Mouse (Mus musculus) neural tube, embryonic 14.5 days (tissue): ENCODE measurements at regions not wholly inside any gene's neighbourhood (a gene's known extent, or its start where the extent isn't known, plus 50 kb on each side); places are given as distances from the start of the nearest gene placed in this dataset.

ENCODE experiments used
- ATAC-seq: fragments of 200-750 bp; cut with Nextera tagmentation; 2 replicates; pipeline ENCODE4 v1.8.0; 2017; ENCODE audit warnings: low read depth, mild to moderate bottlenecking, moderate TSS enrichment, moderate library complexity
- H3K27ac ChIP-seq: fragments of 300-500 bp; sonication (generic); 2 replicates; pipeline ENCODE4 v1.5.1; 2014; ENCODE audit warnings: low read depth, mild to moderate bottlenecking, control low read depth, low read length, moderate library complexity, mixed read lengths
- H3K27me3 ChIP-seq: fragments of 300-500 bp; sonication (generic); 2 replicates; pipeline ENCODE4 v1.6.1; 2014; ENCODE audit warnings: low read length; ENCODE audit not compliant: control insufficient read depth, insufficient read depth
- H3K36me3 ChIP-seq: fragments of 300-500 bp; sonication (generic); 2 replicates; pipeline ENCODE4 v1.6.1; 2014; ENCODE audit warnings: low read length, mixed read lengths; ENCODE audit not compliant: control insufficient read depth, insufficient read depth
- H3K4me1 ChIP-seq: fragments of 300-500 bp; sonication (generic); 2 replicates; pipeline ENCODE4 v1.6.1; 2014; ENCODE audit warnings: low read length; ENCODE audit not compliant: control insufficient read depth, insufficient read depth
- H3K4me2 ChIP-seq: fragments of 300-500 bp; sonication (generic); 2 replicates; pipeline ENCODE4 v1.6.1; 2014; ENCODE audit warnings: mild to moderate bottlenecking, low read depth, low read length, control low read depth
- H3K4me3 ChIP-seq: fragments of 300-500 bp; sonication (generic); 2 replicates; pipeline ENCODE4 v1.5.1; 2014; ENCODE audit warnings: low read depth, low read length, control low read depth, mixed read lengths
- H3K9ac ChIP-seq: fragments of 300-500 bp; sonication (generic); replicated peaks from 2 replicates; pipeline ENCODE4 v1.6.1; 2014; ENCODE audit warnings: low read depth, mild to moderate bottlenecking, control low read depth, low read length, mixed read lengths
- H3K9me3 ChIP-seq: fragments of 300-500 bp; sonication (generic); 2 replicates; pipeline ENCODE4 v1.6.1; 2016; ENCODE audit warnings: low read length; ENCODE audit not compliant: control insufficient read depth
- WGBS: fragments of 180-500 bp; shearing (Covaris S2); extraction: QIAGEN DNeasy Blood & Tissue Kit; methylation state at CpG from one replicate; pipeline ENCODE4 v1.1.7; 2014; 5-methylcytosine and 5-hydroxymethylcytosine counted together

DNA sequence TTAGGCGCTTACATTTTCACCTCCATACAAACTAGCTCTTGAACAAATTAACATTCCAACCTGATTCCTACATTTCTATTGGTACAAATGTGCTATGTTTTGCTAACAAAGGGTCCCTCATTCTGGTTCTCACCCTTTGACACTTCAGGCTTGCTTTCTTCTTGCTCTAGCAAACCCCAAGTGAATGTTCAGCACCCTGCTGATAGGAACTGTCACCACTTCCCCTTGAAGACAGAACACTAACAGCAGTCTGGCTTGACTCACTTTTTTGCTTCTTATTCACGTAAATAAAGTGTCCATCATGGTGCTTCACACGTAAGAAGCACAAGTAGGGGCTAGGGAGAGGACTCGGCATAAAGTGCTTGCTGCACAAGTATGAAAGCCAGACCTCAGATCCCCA lies 180.0 kb upstream of the Rgma start:
- WGBS = 55% methylated on average over 4 of the region's 4 CpGs
- H3K27me3 ChIP-seq = no peaks in the 10 kb centered on the region
- no peak for ATAC-seq
- no peak overlapping the region for H3K9ac ChIP-seq
- H3K4me3 ChIP-seq = no peak overlapping the region
- no peak overlapping the region for H3K4me2 ChIP-seq
- H3K4me1 ChIP-seq = peaks cover 14% of the 10 kb centered on the region
- H3K36me3 ChIP-seq = no peaks in the 10 kb centered on the region
- no peaks in the 10 kb centered on the region for H3K9me3 ChIP-seq
- peak overlapping the region; percentile 48; the same call in 1 of the 2 replicates for H3K27ac ChIP-seq

- no peaks in the 10 kb centered on the region for H3K36me3 ChIP-seq
- H3K4me1 ChIP-seq = peaks cover 9% of the 10 kb centered on the region
- peak; percentile 95 for ATAC-seq
- H3K4me3 ChIP-seq = no peak overlapping the region
- no peak overlapping the region for H3K4me2 ChIP-seq
- no peak overlapping the region for H3K9ac ChIP-seq
- H3K27me3 ChIP-seq = no peaks in the 10 kb centered on the region
- 13% methylated on average over 12 of the region's 12 CpGs for WGBS
- peak overlapping the region; percentile 70 for H3K27ac ChIP-seq
- no peaks in the 10 kb centered on the region for H3K9me3 ChIP-seq
Observed at GRCm38 (mm10) chr7:73196851-73197531, 178.3 kb upstream of the Rgma start.

DNA sequence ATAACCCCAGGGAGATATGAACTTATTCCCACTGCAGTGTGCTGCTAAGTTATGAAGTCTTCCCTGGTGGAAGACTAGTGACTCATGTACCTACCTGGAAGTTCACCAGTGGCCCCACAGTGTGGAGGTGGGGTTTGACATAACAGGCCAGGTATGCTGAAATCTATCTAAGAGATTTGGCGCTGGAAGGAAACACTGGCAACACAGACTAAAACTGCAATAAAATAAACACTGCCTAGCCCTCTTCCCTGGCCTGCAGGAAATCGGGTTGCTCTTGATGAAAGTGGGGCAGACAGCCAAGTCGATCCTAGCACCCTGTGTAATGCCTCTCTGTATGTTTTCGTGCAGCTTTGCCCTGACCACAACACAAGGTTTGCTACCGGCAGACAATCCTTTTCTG lies 177.2 kb upstream of the Rgma start:
- Histone ChIP-seq H3K9ac (no peak overlapping the region), H3K27ac (peak overlapping the region; percentile 70), H3K36me3 (no peaks in the 10 kb centered on the region), H3K9me3 (no peaks in the 10 kb centered on the region), H3K4me2 (no peak overlapping the region), H3K4me3 (no peak overlapping the region), H3K4me1 (peaks cover 9% of the 10 kb centered on the region), H3K27me3 (no peaks in the 10 kb centered on the region)
- no peak for ATAC-seq
- 61% methylated on average over 5 of the region's 5 CpGs for WGBS

GRCm38 (mm10) chr7:73199967-73200366 lies 175.3 kb upstream of the Rgma start:
- Histone ChIP-seq H3K27me3 (no peaks in the 10 kb centered on the region), H3K4me1 (peaks cover 9% of the 10 kb centered on the region), H3K27ac (no peak overlapping the region), H3K36me3 (no peaks in the 10 kb centered on the region), H3K9ac (no peak overlapping the region), H3K4me3 (no peak overlapping the region), H3K9me3 (no peaks in the 10 kb centered on the region), H3K4me2 (no peak overlapping the region)
- WGBS = 66% methylated on average over 6 of the region's 6 CpGs
- no peak for ATAC-seq

DNA sequence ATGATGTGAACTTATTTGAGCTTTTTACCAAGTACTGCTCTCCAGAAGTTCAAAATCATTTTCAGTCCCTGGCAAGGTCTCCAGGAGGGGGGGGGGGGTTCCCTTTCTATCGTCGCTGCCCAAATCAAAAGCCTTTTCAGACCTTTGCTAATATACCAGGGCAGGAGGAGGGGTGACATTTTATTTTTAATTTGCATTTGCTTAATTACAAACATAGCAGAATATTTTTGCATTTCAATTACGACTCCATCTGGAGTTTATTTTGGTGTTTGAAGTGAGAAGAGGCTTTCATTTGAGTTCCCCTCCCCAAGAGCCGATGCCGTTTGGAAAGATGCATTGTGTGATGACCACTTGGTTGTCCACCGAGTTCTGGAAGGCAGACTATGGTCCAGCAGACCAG lies 174.0 kb upstream of the Rgma start:
- H3K9me3 ChIP-seq = no peaks in the 10 kb centered on the region
- H3K4me3 ChIP-seq = no peak overlapping the region
- H3K4me2 ChIP-seq = no peak overlapping the region
- H3K27me3 ChIP-seq = no peaks in the 10 kb centered on the region
- no peaks in the 10 kb centered on the region for H3K36me3 ChIP-seq
- WGBS = 49% methylated on average over 6 of the region's 6 CpGs
- H3K4me1 ChIP-seq = peaks cover 9% of the 10 kb centered on the region
- H3K27ac ChIP-seq = no peak overlapping the region
- ATAC-seq = no peak
- no peak overlapping the region for H3K9ac ChIP-seq

DNA sequence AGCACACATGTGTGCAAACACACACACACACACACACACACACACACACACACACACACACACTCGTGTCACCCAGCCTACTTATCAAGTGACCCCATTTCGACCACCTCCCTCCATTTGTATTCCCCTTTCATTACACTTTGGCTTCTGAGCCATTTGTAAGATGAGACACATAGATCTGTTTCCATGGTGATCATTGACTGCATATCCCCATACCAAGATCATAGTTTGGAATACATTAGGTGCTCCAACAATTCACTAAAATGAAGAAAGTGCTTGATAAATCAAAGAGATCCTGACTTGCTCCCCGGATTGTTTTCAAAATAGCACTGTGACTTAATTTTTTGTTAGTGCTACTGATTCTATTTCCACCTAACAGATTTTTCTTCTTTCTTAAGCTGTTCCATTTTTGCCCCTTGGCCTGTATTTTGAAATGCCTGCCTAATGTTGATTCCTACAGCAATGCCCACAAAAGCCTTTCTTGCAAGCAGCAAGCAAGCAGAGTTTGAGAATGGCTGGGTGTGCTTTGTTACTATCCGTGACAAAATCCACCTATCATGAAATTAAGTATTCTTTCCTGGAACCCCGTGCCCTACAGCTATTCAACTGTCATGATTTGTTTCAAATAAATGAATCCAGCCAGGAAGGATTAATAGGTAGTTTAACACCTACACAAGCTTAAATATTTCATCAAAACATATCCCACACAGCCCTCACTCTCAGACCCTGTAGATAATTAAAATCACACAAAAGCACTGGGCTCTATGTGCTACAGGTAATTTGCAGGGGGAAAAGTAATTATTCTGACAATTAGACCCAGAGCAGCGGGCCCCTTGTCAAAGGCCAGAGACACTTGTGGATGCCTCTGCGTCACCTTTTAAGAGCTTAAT lies 168.1 kb upstream of the Rgma start:
- no peak overlapping the region for H3K4me2 ChIP-seq
- 39% methylated on average over 7 of the region's 7 CpGs for WGBS
- H3K27me3 ChIP-seq = no peaks in the 10 kb centered on the region
- H3K36me3 ChIP-seq = no peaks in the 10 kb centered on the region
- no peaks in the 10 kb centered on the region for H3K9me3 ChIP-seq
- H3K4me1 ChIP-seq = peaks cover 5% of the 10 kb centered on the region; the same call in 1 of the 2 replicates
- no peak overlapping the region for H3K4me3 ChIP-seq
- no peak overlapping the region for H3K9ac ChIP-seq
- H3K27ac ChIP-seq = peak overlapping the region; percentile 62
- no peak for ATAC-seq

DNA sequence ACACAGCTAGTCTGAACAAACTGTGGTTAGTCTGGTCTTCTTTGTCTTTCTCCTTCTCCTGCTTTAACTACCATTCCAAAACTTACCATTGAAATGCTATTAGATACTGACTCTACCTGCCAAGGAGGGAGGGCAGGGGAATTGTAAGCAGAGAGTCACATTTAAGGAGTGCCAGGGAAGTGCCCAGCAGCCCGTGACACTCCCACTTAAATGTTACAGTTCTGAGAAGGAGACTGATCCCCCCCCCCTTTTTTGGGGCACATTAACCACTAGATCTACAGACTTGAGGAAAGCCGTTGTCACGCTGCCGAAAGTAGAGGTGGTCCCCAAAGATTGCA lies 166.9 kb upstream of the Rgma start:
- no peaks in the 10 kb centered on the region for H3K9me3 ChIP-seq
- 41% methylated on average over 4 of the region's 4 CpGs for WGBS
- H3K4me1 ChIP-seq = peaks cover 5% of the 10 kb centered on the region; the same call in 1 of the 2 replicates
- no peak overlapping the region for H3K9ac ChIP-seq
- peak; percentile 33; the same call in 1 of the 2 replicates for ATAC-seq
- H3K36me3 ChIP-seq = no peaks in the 10 kb centered on the region
- no peak overlapping the region for H3K4me2 ChIP-seq
- H3K27me3 ChIP-seq = no peaks in the 10 kb centered on the region
- peak overlapping the region; percentile 58 for H3K27ac ChIP-seq
- no peak overlapping the region for H3K4me3 ChIP-seq

GRCm38 (mm10) chr7:73208817-73209602 lies 166.3 kb upstream of the Rgma start:
- Histone ChIP-seq H3K27me3 (no peaks in the 10 kb centered on the region), H3K27ac (peak overlapping the region; percentile 71), H3K9ac (no peak overlapping the region), H3K4me2 (no peak overlapping the region), H3K4me3 (no peak overlapping the region), H3K9me3 (no peaks in the 10 kb centered on the region), H3K4me1 (peaks cover 5% of the 10 kb centered on the region; the same call in 1 of the 2 replicates), H3K36me3 (no peaks in the 10 kb centered on the region)
- ATAC-seq = peak; percentile 91
- WGBS = 23% methylated on average over 18 of the region's 18 CpGs
